Mouse (Mus musculus) small intestine, adult 2 months (tissue): ENCODE results near the gene Mcfd2. TPM values are rescaled to one million over a fixed set of nuclear protein-coding genes. Genes with fewer than 3 reads are reported as not detected.

Experiments
- H3K27ac ChIP-seq: fragments of 200-500 bp; 2 replicates; pipeline ENCODE4 v1.5.1; 2012; ENCODE audit warnings: low read depth, low read length, control low read depth, inconsistent platforms; ENCODE audit not compliant: insufficient read depth
- H3K27me3 ChIP-seq: fragments of 200-500 bp; 2 replicates; pipeline ENCODE4 v1.6.1; 2012; ENCODE audit warnings: mild to moderate bottlenecking, moderate library complexity, low read length, inconsistent platforms; ENCODE audit not compliant: control insufficient read depth, insufficient read depth
- H3K36me3 ChIP-seq: fragments of 200-500 bp; 2 replicates; pipeline ENCODE4 v1.6.1; 2012; ENCODE audit warnings: mild to moderate bottlenecking, low read length, control low read depth, inconsistent platforms; ENCODE audit not compliant: control insufficient read depth, insufficient read depth
- H3K4me1 ChIP-seq: fragments of 200-500 bp; 2 replicates; pipeline ENCODE4 v1.6.1; 2012; ENCODE audit warnings: low read length, inconsistent platforms, mixed read lengths; ENCODE audit not compliant: control insufficient read depth, insufficient read depth, insufficient read length
- H3K4me3 ChIP-seq: fragments of 200-500 bp; 2 replicates; pipeline ENCODE4 v1.5.1; 2012; ENCODE audit warnings: low read depth, mild to moderate bottlenecking, control low read depth, inconsistent platforms, low read length, moderate library complexity
- CTCF ChIP-seq: fragments of 200-500 bp; IDR thresholded peaks from 2 replicates; pipeline ENCODE4 v1.5.1; 2012; ENCODE audit warnings: low read depth, mild to moderate bottlenecking, control low read depth, inconsistent platforms, low read length, moderate library complexity, mixed read lengths; ENCODE audit not compliant: insufficient replicate concordance, insufficient read length; ENCODE audit errors: extremely low read depth
- POLR2A ChIP-seq: fragments of 200-500 bp; IDR thresholded peaks from 2 replicates; pipeline ENCODE4 v1.6.1; 2012; ENCODE audit warnings: low read depth, mild to moderate bottlenecking, control low read depth, inconsistent platforms, low read length, moderate library complexity
- WGBS: fragments of 180-500 bp; shearing (Covaris S2); methylation state at CpG from one replicate; pipeline ENCODE4 v1.1.7; 2018; 5-methylcytosine and 5-hydroxymethylcytosine counted together
- polyA plus RNA-seq: library from polyadenylated mRNA; depleted of rRNA; stranded (reverse); fragments of >200 nt; gene quantifications from 2 replicates; pipeline ENCODE4 v1.2.3, GENCODE M21; 2012; rRNA removed

Mcfd2 gene
- polyA plus RNA-seq, result 139 and 169 TPM in 2 replicates

GRCm38 (mm10) chr17:87265792-87266186 lies at the start of gene Mcfd2:
Gene Mcfd2, minus strand, starts transcription at chr17:87265935.
- peak within 1 kb of the TSS; percentile 76 for H3K4me3 ChIP-seq
- peaks cover 17% of the 10 kb centered on the region; the same call in 1 of the 2 replicates for H3K4me1 ChIP-seq
- under 1% methylated on average over 41 of the region's 41 CpGs for WGBS
- H3K27ac ChIP-seq, result peak within 1 kb of the TSS; percentile 94
- no peak for TF ChIP-seq CTCF
- peak; percentile 92 for TF ChIP-seq POLR2A
- H3K27me3 ChIP-seq, result no peaks in the 10 kb centered on the region
- H3K36me3 ChIP-seq, result 0 out of 2 replicates have a peak, but pooled peaks cover 3% of the 10 kb centered on the region

- Histone ChIP-seq H3K4me1 (peaks cover 34% of the 10 kb centered on the region), H3K27me3 (no peaks in the 10 kb centered on the region), H3K27ac (no peak overlapping the region), H3K36me3 (peaks cover 16% of the 10 kb centered on the region), H3K4me3 (no peak overlapping the region)
- 12% methylated on average over 9 of the region's 9 CpGs for WGBS
- TF ChIP-seq POLR2A (no peak), CTCF (peak; percentile 96)
Observed at GRCm38 (mm10) chr17:87315021-87315531, 49.3 kb upstream of the Mcfd2 start.

GRCm38 (mm10) chr17:87314530-87314946 lies 48.8 kb upstream of the Mcfd2 start:
- Histone ChIP-seq H3K36me3 (peaks cover 21% of the 10 kb centered on the region), H3K4me1 (peaks cover 34% of the 10 kb centered on the region), H3K27me3 (no peaks in the 10 kb centered on the region), H3K27ac (no peak overlapping the region), H3K4me3 (no peak overlapping the region)
- TF ChIP-seq POLR2A, result no peak
- no peak for TF ChIP-seq CTCF
- 63% methylated on average over 5 of the region's 5 CpGs for WGBS

GRCm38 (mm10) chr17:87314121-87314520 lies 48.4 kb upstream of the Mcfd2 start:
- TF ChIP-seq CTCF, result no peak
- no peak for TF ChIP-seq POLR2A
- peaks cover 34% of the 10 kb centered on the region for H3K4me1 ChIP-seq
- H3K27ac ChIP-seq, result no peak overlapping the region
- no peak overlapping the region for H3K4me3 ChIP-seq
- WGBS, result 88% methylated on average over 8 of the region's 8 CpGs
- H3K27me3 ChIP-seq, result no peaks in the 10 kb centered on the region
- H3K36me3 ChIP-seq, result peaks cover 25% of the 10 kb centered on the region

GRCm38 (mm10) chr17:87312924-87313870 lies 47.5 kb upstream of the Mcfd2 start:
- H3K4me3 ChIP-seq, result 0 out of 2 replicates have a peak overlapping the region, but pooled peaks have one; percentile 1

GRCm38 (mm10) chr17:87312351-87312750 lies 46.6 kb upstream of the Mcfd2 start:
- no peak for TF ChIP-seq POLR2A
- no peak for TF ChIP-seq CTCF
- Histone ChIP-seq H3K36me3 (peaks cover 38% of the 10 kb centered on the region), H3K4me1 (peaks cover 31% of the 10 kb centered on the region), H3K27me3 (no peaks in the 10 kb centered on the region), H3K27ac (peak overlapping the region; percentile 92), H3K4me3 (no peak overlapping the region)
- WGBS, result 85% methylated on average over 12 of the region's 12 CpGs

More at GRCm38 (mm10) chr17:87312924-87313870, 47.5 kb upstream of the Mcfd2 start:
- Histone ChIP-seq H3K4me1 (peaks cover 34% of the 10 kb centered on the region), H3K36me3 (peaks cover 32% of the 10 kb centered on the region), H3K27ac (peak overlapping the region; percentile 93), H3K27me3 (no peaks in the 10 kb centered on the region)
- WGBS, result 36% methylated on average over 18 of the region's 18 CpGs
- TF ChIP-seq CTCF (no peak), POLR2A (no peak)

- TF ChIP-seq POLR2A (no peak), CTCF (no peak)
- peaks cover 38% of the 10 kb centered on the region for H3K4me1 ChIP-seq
- H3K27me3 ChIP-seq, result no peaks in the 10 kb centered on the region
- H3K4me3 ChIP-seq, result no peak overlapping the region
- no peak overlapping the region for H3K27ac ChIP-seq
- peaks cover 38% of the 10 kb centered on the region for H3K36me3 ChIP-seq
- 94% methylated on average over 7 of the region's 7 CpGs for WGBS
Observed at GRCm38 (mm10) chr17:87310497-87310896, 44.8 kb upstream of the Mcfd2 start.
